Mouse (Mus musculus): ENCODE data around the gene Tmem258. TPM values are rescaled to one million over a fixed set of nuclear protein-coding genes. Genes with fewer than 3 reads are reported as not detected.

The Tmem258 gene
- total and polyA plus RNA-seq, 2 experiments from 2014 or later: 102 to 310 TPM

DNA sequence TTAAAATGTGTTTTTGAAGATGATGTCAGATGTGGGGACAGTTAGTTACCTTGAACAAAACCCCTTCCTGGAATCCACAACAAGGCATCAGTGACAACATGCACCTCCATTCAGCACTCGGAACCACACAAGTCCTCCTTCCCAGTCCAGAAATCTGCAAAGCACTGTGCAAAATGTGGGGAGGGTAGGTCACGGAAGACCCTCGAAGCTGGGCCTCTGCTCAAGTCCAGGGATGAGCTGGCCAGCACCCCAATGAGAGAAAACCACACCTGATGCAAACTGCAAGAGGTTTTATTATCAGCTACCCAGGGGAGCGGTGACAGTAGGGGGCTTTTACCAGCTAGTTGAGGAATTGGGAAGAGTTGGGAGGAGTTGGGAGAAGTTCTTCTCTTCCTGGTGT, 28.9 kb upstream of the Tmem258 start:
- no peak for TF ChIP-seq CTCF (IDR thresholded peaks at IDR 0.05; ENCODE audit: low read depth)
- Histone ChIP-seq H3K4me1 (ENCODE audit: insufficient read depth) (no peaks in the 10 kb centered on the region), H3K9ac (no peak overlapping the region), H3K27me3 (ENCODE audit: insufficient read depth, low read length) (no peaks in the 10 kb centered on the region), H3K9me3 (ENCODE audit: low read length) (no peaks in the 10 kb centered on the region), H3K4me2 (ENCODE audit: low read depth) (no peak overlapping the region), H3K36me3 (ENCODE audit: insufficient read depth) (no peaks in the 10 kb centered on the region), H3K27ac (ENCODE audit: low read depth, low read length) (no peak overlapping the region), H3K4me3 (ENCODE audit: low read depth, low read length) (no peak overlapping the region)
- DNase-seq: no peak
- WGBS: 81% methylated on average over 4 of the region's 4 CpGs
- no peak for ATAC-seq

DNA sequence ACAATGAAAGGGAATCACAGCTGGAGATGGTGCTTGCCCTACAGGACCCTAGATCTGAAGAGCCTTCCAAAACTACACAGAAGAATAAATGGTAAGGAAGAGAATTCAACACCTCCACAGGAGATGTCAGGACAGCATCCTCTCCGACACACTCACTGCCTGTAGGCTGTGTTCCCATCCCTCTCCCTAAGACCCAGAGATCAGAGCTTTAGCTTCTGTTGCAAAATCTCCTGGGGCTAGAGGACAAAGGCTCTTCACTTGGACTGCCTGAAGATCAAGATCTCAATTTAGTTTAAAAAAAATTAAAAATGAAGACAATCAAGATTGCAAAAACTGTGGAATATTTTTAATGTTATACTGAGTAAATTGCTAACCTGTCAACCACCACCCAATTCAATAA, 27.3 kb upstream of the Tmem258 start:
- H3K27ac ChIP-seq (ENCODE audit: low read depth, low read length): no peak overlapping the region
- no peak for DNase-seq
- no peaks in the 10 kb centered on the region for H3K27me3 ChIP-seq (ENCODE audit: insufficient read depth, low read length)
- 76% methylated on average over 1 of the region's 1 CpGs for WGBS
- TF ChIP-seq CTCF (IDR thresholded peaks at IDR 0.05; ENCODE audit: low read depth): no peak
- H3K9me3 ChIP-seq (ENCODE audit: low read length): no peaks in the 10 kb centered on the region
- no peaks in the 10 kb centered on the region for H3K36me3 ChIP-seq (ENCODE audit: insufficient read depth)
- H3K9ac ChIP-seq: no peak overlapping the region
- no peak overlapping the region for H3K4me3 ChIP-seq (ENCODE audit: low read depth, low read length)
- ATAC-seq: no peak
- H3K4me2 ChIP-seq (ENCODE audit: low read depth): no peak overlapping the region
- H3K4me1 ChIP-seq (ENCODE audit: insufficient read depth): no peaks in the 10 kb centered on the region

DNA sequence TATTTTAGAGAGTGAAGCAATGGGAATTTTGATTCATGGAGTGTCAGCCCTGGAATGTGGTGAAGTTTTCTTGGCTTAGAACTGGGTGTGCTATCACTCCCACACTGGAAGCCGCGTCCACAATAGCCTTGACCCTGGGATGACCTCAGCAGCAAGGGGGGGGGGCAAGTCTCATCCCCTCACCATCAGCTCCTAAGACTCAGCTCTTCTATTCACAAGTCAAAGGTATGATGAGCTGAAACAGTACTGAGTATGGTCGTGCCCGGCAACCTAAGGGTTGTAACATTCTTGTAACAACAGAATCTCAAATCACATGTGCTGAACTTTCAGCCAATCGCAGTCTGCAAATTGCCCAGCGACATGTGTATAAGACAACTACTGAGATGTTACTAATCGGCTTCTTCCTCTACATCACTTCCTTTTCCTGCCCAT, 26.9 kb upstream of the Tmem258 start:
- WGBS: 72% methylated on average over 7 of the region's 7 CpGs
- Histone ChIP-seq H3K9me3 (ENCODE audit: low read length) (no peaks in the 10 kb centered on the region), H3K4me2 (ENCODE audit: low read depth) (no peak overlapping the region), H3K4me3 (ENCODE audit: low read depth, low read length) (no peak overlapping the region), H3K27ac (ENCODE audit: low read depth, low read length) (no peak overlapping the region), H3K4me1 (ENCODE audit: insufficient read depth) (no peaks in the 10 kb centered on the region), H3K36me3 (ENCODE audit: insufficient read depth) (no peaks in the 10 kb centered on the region), H3K9ac (no peak overlapping the region), H3K27me3 (ENCODE audit: insufficient read depth, low read length) (no peaks in the 10 kb centered on the region)
- DNase-seq: no peak
- ATAC-seq: no peak
- TF ChIP-seq CTCF (IDR thresholded peaks at IDR 0.05; ENCODE audit: low read depth): no peak

- 0 out of 2 replicates have a peak overlapping the region, but pooled peaks have one; percentile 16 for H3K27ac ChIP-seq (ENCODE audit: low read depth, low read length)
- WGBS: 60% methylated on average over 7 of the region's 7 CpGs
- peaks cover 10% of the 10 kb centered on the region; the same call in 1 of the 2 replicates for H3K4me1 ChIP-seq (ENCODE audit: insufficient read depth)
- no peaks in the 10 kb centered on the region for H3K27me3 ChIP-seq (ENCODE audit: insufficient read depth, low read length)
- no peak overlapping the region for H3K4me2 ChIP-seq (ENCODE audit: low read depth)
- no peak overlapping the region for H3K9ac ChIP-seq
- peak; percentile 57 for DNase-seq
- ATAC-seq: no peak
- TF ChIP-seq CTCF (IDR thresholded peaks at IDR 0.05; ENCODE audit: low read depth): no peak
- no peaks in the 10 kb centered on the region for H3K9me3 ChIP-seq (ENCODE audit: low read length)
- H3K36me3 ChIP-seq (ENCODE audit: insufficient read depth): peaks cover 7% of the 10 kb centered on the region
- no peak overlapping the region for H3K4me3 ChIP-seq (ENCODE audit: low read depth, low read length)
These were observed 22.6 kb upstream of the Tmem258 start for GRCm38 (mm10) chr19:10181225-10181624.

DNA sequence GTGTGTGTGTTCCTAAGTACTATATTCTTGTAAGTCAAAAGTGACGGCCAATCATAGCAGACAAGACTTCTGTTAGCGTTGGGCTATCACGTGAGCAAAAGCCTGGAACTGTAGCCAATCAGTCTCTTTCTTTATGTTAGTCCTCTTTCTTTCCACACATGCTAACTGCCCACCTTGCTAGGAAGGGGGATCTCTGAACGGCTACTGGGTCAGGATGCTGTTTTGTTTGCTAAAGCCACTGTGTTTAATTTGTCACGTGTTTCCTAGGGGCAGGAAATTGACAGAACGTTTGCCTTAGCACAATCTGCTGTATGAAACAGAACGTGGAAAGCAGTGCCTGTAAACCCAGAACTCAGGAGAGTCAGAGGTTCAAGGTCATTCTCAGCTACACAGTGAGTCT, 21.7 kb upstream of the Tmem258 start:
- H3K27me3 ChIP-seq (ENCODE audit: insufficient read depth, low read length): no peaks in the 10 kb centered on the region
- TF ChIP-seq CTCF (IDR thresholded peaks at IDR 0.05; ENCODE audit: low read depth): no peak
- H3K4me2 ChIP-seq (ENCODE audit: low read depth): peak overlapping the region; percentile 81
- ATAC-seq: no peak
- no peaks in the 10 kb centered on the region for H3K9me3 ChIP-seq (ENCODE audit: low read length)
- H3K9ac ChIP-seq: peak overlapping the region; percentile 95
- H3K4me1 ChIP-seq (ENCODE audit: insufficient read depth): peaks cover 10% of the 10 kb centered on the region; the same call in 1 of the 2 replicates
- WGBS: 21% methylated on average over 7 of the region's 7 CpGs
- H3K27ac ChIP-seq (ENCODE audit: low read depth, low read length): peak overlapping the region; percentile 94; the same call in 1 of the 2 replicates
- DNase-seq: no peak
- peaks cover 16% of the 10 kb centered on the region for H3K36me3 ChIP-seq (ENCODE audit: insufficient read depth)
- H3K4me3 ChIP-seq (ENCODE audit: low read depth, low read length): peak overlapping the region; percentile 90

- TF ChIP-seq CTCF (IDR thresholded peaks at IDR 0.05; ENCODE audit: low read depth): peak; percentile 72
- Histone ChIP-seq H3K9ac (peak within 1 kb of the TSS; percentile 95), H3K9me3 (ENCODE audit: low read length) (no peaks in the 10 kb centered on the region), H3K4me3 (ENCODE audit: low read depth, low read length) (peak within 1 kb of the TSS; percentile 90), H3K27ac (ENCODE audit: low read depth, low read length) (peak within 1 kb of the TSS; percentile 94), H3K36me3 (ENCODE audit: insufficient read depth) (peaks cover 22% of the 10 kb centered on the region), H3K4me2 (ENCODE audit: low read depth) (peak within 1 kb of the TSS; percentile 81), H3K27me3 (ENCODE audit: insufficient read depth, low read length) (no peaks in the 10 kb centered on the region), H3K4me1 (ENCODE audit: insufficient read depth) (peaks cover 10% of the 10 kb centered on the region; the same call in 1 of the 2 replicates)
- WGBS: 2% methylated on average over 67 of the region's 70 CpGs
- DNase-seq (peak; percentile 99), ATAC-seq (peak; percentile 96)
These were observed 21.0 kb upstream of the Tmem258 start, which contains the start of gene Fads1 for GRCm38 (mm10) chr19:10182670-10183298. Gene Fads1 (plus strand): TSS chr19:10182888.

- Histone ChIP-seq H3K36me3 (ENCODE audit: insufficient read depth) (peaks cover 28% of the 10 kb centered on the region), H3K27me3 (ENCODE audit: insufficient read depth, low read length) (no peaks in the 10 kb centered on the region), H3K9me3 (ENCODE audit: low read length) (no peaks in the 10 kb centered on the region), H3K4me2 (ENCODE audit: low read depth) (peak overlapping the region; percentile 81), H3K4me1 (ENCODE audit: insufficient read depth) (peaks cover 13% of the 10 kb centered on the region; the same call in 1 of the 2 replicates), H3K4me3 (ENCODE audit: low read depth, low read length) (peak overlapping the region; percentile 90), H3K27ac (ENCODE audit: low read depth, low read length) (peak overlapping the region; percentile 94), H3K9ac (peak overlapping the region; percentile 95)
- TF ChIP-seq CTCF (IDR thresholded peaks at IDR 0.05; ENCODE audit: low read depth): peak; percentile 8; the same call in 1 of the 2 replicates
- DNase-seq (peak; percentile 86), ATAC-seq (peak; percentile 81)
- 1% methylated on average over 35 of the region's 35 CpGs for WGBS
These were observed 20.4 kb upstream of the Tmem258 start for GRCm38 (mm10) chr19:10183299-10183983.
